Mouse (Mus musculus) liver, adult 2 months (tissue): ENCODE results near the gene Prdx6. TPM values are rescaled to one million over a fixed set of nuclear protein-coding genes. Genes with fewer than 3 reads are reported as not detected.
A peak's percentile ranks its signal among the peaks of the same experiment; 100 is the strongest.

ENCODE experiments used
- DNase-seq: peaks from one replicate; pipeline ENCODE4 v3.0.0-alpha.2; 2011; ENCODE audit warnings: low read depth, low spot score; ENCODE audit errors: extremely low read depth
- H3K27ac ChIP-seq: fragments of 200-500 bp; replicated peaks from 2 replicates; pipeline ENCODE4 v1.5.1; 2012; ENCODE audit warnings: low read depth, mild to moderate bottlenecking, control low read depth, inconsistent platforms, low read length; ENCODE audit not compliant: insufficient read depth
- H3K27me3 ChIP-seq: fragments of 200-500 bp; 2 replicates; pipeline ENCODE4 v1.6.1; 2012; ENCODE audit warnings: mild to moderate bottlenecking, moderate library complexity, low read length, inconsistent platforms; ENCODE audit not compliant: control insufficient read depth, insufficient read depth
- H3K36me3 ChIP-seq: fragments of 200-500 bp; 2 replicates; pipeline ENCODE4 v1.6.1; 2012; ENCODE audit warnings: low read length, inconsistent platforms; ENCODE audit not compliant: control insufficient read depth, insufficient read depth
- H3K4me1 ChIP-seq: fragments of 200-500 bp; 2 replicates; pipeline ENCODE4 v1.6.1; 2011; ENCODE audit warnings: low read length; ENCODE audit not compliant: control insufficient read depth, insufficient read depth
- H3K4me3 ChIP-seq: fragments of 200-500 bp; 2 replicates; pipeline ENCODE4 v1.5.1; 2011; ENCODE audit warnings: low read depth, mild to moderate bottlenecking, control low read depth, low read length, moderate library complexity; ENCODE audit not compliant: insufficient read depth
- H3K79me2 ChIP-seq: fragments of 200-500 bp; 2 replicates; pipeline ENCODE4 v1.6.1; 2012; ENCODE audit warnings: inconsistent platforms, mild to moderate bottlenecking, low read length, moderate library complexity; ENCODE audit not compliant: control insufficient read depth, insufficient read depth
- H3K9ac ChIP-seq: fragments of 200-500 bp; 2 replicates; pipeline ENCODE4 v1.6.1; 2012; ENCODE audit warnings: low read depth, mild to moderate bottlenecking, control low read depth, inconsistent platforms, low read length
- CTCF ChIP-seq: fragments of 200-500 bp; IDR thresholded peaks from 2 replicates; pipeline ENCODE4 v1.5.1; 2011; ENCODE audit warnings: low read depth, low read length, control low read depth
- POLR2A ChIP-seq: fragments of 200-500 bp; IDR thresholded peaks from 2 replicates; pipeline ENCODE4 v1.6.1; 2011; ENCODE audit warnings: low read length, control low read depth; ENCODE audit not compliant: insufficient read depth; ENCODE audit errors: extremely low read depth
- WGBS: fragments of 180-500 bp; shearing (Covaris S2); methylation state at CpG from one replicate; pipeline ENCODE4 v1.1.7; 2018; 5-methylcytosine and 5-hydroxymethylcytosine counted together
- polyA plus RNA-seq: library from polyadenylated mRNA; depleted of rRNA; stranded (reverse); fragments of >200 nt; gene quantifications from 2 replicates; pipeline ENCODE4 v1.2.3, GENCODE M21; 2012
- total RNA-seq: library from RNA; depleted of rRNA; stranded (reverse); fragments of >200 nt; gene quantifications from 2 replicates; pipeline ENCODE4 v1.2.3, GENCODE M21; 2014

Gene Prdx6
- total and polyA plus RNA-seq, 2 experiments: 221 to 458 TPM

- Histone ChIP-seq H3K27me3 (no peaks in the 10 kb centered on the region), H3K4me1 (peaks cover 10% of the 10 kb centered on the region; the same call in 1 of the 2 replicates), H3K36me3 (no peaks in the 10 kb centered on the region), H3K9ac (no peak overlapping the region), H3K79me2 (no peaks in the 10 kb centered on the region), H3K4me3 (no peak overlapping the region), H3K27ac (no peak overlapping the region)
- WGBS: 98% methylated on average over 1 of the region's 1 CpGs
- no peak for DNase-seq
- TF ChIP-seq POLR2A (no peak), CTCF (no peak)
Measured at GRCm38 (mm10) chr1:161273486-161273885, 22.5 kb upstream of the Prdx6 start.

DNA sequence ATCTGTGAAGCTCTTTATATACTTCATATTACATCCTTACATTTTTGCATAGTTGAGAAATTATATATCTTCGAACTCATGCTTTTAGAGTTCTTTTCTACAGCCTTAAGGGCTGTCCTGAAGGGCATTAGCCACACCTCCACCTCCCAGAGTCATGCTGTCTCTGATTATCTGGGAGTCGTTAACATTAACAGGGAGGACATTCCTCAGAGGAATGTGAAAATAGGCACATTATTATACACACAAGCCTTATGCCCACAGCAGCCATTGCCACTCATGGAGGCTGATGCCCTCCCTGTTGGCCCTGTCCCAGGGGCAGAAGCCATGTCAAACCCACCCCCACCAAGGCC lies 20.4 kb upstream of the Prdx6 start:
- no peak for TF ChIP-seq CTCF
- Histone ChIP-seq H3K4me1 (peaks cover 19% of the 10 kb centered on the region), H3K79me2 (no peaks in the 10 kb centered on the region), H3K36me3 (no peaks in the 10 kb centered on the region), H3K27ac (no peak overlapping the region), H3K27me3 (no peaks in the 10 kb centered on the region), H3K4me3 (no peak overlapping the region), H3K9ac (no peak overlapping the region)
- no peak for DNase-seq
- 82% methylated on average over 2 of the region's 2 CpGs for WGBS

DNA sequence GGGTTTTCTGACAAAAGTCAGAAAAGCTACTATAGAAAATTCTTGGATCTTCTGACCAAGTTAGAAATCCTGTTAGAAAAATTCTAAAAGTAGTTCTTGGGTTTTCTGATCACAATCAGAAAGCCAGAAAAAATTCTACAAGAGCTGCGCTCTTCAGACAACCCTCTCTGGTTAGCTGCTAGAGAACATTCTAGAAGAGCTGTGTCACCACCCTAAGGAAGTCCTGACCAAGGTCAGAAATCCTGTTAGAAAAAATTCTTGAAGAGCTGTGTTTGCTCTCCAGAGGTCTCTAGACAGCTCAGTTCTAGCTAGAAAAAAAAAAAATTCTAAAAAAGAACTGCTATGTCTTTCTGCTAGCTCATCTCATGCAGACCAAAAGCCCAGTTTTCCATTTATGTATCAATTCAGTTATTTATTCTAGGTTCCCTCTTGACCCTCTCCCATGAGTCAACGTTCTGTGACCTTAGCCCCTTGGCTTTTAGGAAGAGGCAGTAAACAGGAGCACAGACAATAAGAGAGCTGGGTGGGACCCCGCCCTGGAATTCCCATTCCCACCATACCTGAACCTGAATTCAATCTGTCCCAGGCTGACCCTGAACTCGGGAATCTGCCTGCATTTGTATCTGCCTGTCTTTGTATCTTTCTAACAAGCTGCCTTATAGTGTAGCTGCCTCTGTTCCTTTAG lies 19.9 kb upstream of the Prdx6 start:
- WGBS: 68% methylated on average over 4 of the region's 4 CpGs
- Histone ChIP-seq H3K27ac (no peak overlapping the region), H3K4me3 (no peak overlapping the region), H3K36me3 (no peaks in the 10 kb centered on the region), H3K27me3 (no peaks in the 10 kb centered on the region), H3K4me1 (peaks cover 20% of the 10 kb centered on the region), H3K9ac (no peak overlapping the region), H3K79me2 (no peaks in the 10 kb centered on the region)
- no peak for TF ChIP-seq POLR2A
- no peak for TF ChIP-seq CTCF
- DNase-seq: no peak

GRCm38 (mm10) chr1:161269346-161269745 lies 18.3 kb upstream of the Prdx6 start:
- no peaks in the 10 kb centered on the region for H3K27me3 ChIP-seq
- DNase-seq: peak; percentile 72
- 48% methylated on average over 4 of the region's 4 CpGs for WGBS
- no peaks in the 10 kb centered on the region for H3K79me2 ChIP-seq
- peak overlapping the region; percentile 88 for H3K27ac ChIP-seq
- no peak overlapping the region for H3K4me3 ChIP-seq
- TF ChIP-seq POLR2A (no peak), CTCF (no peak)
- no peak overlapping the region for H3K9ac ChIP-seq
- peaks cover 20% of the 10 kb centered on the region for H3K4me1 ChIP-seq
- H3K36me3 ChIP-seq: no peaks in the 10 kb centered on the region

- no peaks in the 10 kb centered on the region for H3K79me2 ChIP-seq
- no peak overlapping the region for H3K4me3 ChIP-seq
- WGBS: 16% methylated on average over 5 of the region's 5 CpGs
- H3K9ac ChIP-seq: no peak overlapping the region
- H3K27ac ChIP-seq: peak overlapping the region; percentile 94
- no peaks in the 10 kb centered on the region for H3K36me3 ChIP-seq
- DNase-seq: peak; percentile 90
- TF ChIP-seq POLR2A (no peak), CTCF (no peak)
- peaks cover 20% of the 10 kb centered on the region for H3K4me1 ChIP-seq
- H3K27me3 ChIP-seq: no peaks in the 10 kb centered on the region
Measured at GRCm38 (mm10) chr1:161268884-161269283, 17.9 kb upstream of the Prdx6 start.

DNA sequence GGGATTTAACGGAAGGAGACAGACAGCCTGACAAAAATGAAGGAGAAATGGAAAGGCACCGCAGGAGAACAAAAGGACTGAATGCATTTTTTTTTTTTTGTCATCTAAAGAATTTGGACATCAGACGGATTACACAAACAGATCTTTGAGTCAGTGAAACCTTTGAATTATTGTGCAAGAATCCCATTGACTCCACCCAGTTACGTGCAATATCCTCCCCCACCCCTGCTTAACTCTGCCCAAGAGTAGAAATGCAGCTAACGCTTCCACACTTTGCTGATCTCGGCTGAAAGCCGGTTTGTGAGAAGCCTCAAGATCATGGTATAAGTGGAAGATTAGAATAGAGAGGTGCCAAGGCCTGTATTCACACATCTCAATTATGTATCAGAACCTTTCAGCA lies 17.1 kb upstream of the Prdx6 start:
- TF ChIP-seq CTCF: no peak
- H3K4me3 ChIP-seq: peak overlapping the region; percentile 33; the same call in 1 of the 2 replicates
- no peaks in the 10 kb centered on the region for H3K36me3 ChIP-seq
- 13% methylated on average over 7 of the region's 7 CpGs for WGBS
- H3K27me3 ChIP-seq: no peaks in the 10 kb centered on the region
- H3K4me1 ChIP-seq: peaks cover 20% of the 10 kb centered on the region
- peak; percentile 98 for DNase-seq
- peak overlapping the region; percentile 94 for H3K27ac ChIP-seq
- no peaks in the 10 kb centered on the region for H3K79me2 ChIP-seq
- H3K9ac ChIP-seq: peak overlapping the region; percentile 64
